Mouse (Mus musculus) layer of hippocampus, adult 9-10 months (tissue): ENCODE results near the gene Nop56.

ENCODE experiments used
- DNase-seq: peaks from one replicate; pipeline ENCODE4 v3.0.0; 2022; ENCODE audit warnings: low spot score

Nop56 gene

GRCm38 (mm10) chr2:130274149-130274861 is at the start of gene Nop56:
Nop56 (plus strand) TSS chr2:130274430.
- peak; percentile 99 for DNase-seq

- DNase-seq, result peak; percentile 29
These were observed 27.3 kb upstream of the Nop56 start for GRCm38 (mm10) chr2:130246912-130247311.

DNA sequence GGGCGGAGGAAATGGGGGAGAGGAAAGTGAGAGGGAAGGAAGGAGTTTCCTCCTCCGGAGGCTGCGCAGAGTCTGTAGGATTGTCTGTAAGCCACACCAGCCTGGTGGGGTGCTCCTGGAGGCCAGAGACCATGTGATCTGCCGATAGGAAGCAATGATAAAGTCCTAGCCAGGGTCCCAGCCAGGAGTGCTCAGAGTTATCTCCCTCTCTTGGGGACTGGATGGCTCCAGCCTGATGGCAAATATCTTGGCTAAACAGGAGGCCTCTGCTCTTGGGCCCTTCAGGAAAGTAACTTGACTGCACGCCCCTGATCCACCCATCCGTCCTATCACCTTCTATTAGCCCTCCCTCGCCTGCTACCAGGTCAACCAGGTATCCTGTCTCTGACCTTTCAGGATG is 26.0 kb upstream of the Nop56 start:
- DNase-seq, result no peak

GRCm38 (mm10) chr2:130256762-130257161 is 17.5 kb upstream of the Nop56 start:
- no peak for DNase-seq

DNA sequence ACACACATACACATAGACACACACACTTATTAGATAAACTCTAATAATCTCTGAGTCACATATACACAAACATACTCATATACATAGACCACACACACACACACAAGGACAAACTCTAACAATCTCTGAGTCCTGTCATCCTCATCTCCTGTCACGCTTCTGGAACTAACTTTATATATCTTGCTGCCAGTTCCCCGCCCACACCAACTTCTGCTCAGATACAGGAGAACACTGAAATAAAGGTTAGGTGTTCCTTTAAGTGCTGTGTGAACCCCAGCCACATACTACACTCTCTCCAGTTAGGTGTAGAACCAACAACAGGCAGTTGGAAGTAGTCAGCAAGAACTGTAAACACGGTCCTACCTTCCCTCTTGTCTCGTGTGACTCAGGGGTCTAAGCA is 13.4 kb upstream of the Nop56 start:
- DNase-seq, result no peak

- no peak for DNase-seq
These were observed 12.3 kb upstream of the Nop56 start for GRCm38 (mm10) chr2:130261914-130262313.

DNA sequence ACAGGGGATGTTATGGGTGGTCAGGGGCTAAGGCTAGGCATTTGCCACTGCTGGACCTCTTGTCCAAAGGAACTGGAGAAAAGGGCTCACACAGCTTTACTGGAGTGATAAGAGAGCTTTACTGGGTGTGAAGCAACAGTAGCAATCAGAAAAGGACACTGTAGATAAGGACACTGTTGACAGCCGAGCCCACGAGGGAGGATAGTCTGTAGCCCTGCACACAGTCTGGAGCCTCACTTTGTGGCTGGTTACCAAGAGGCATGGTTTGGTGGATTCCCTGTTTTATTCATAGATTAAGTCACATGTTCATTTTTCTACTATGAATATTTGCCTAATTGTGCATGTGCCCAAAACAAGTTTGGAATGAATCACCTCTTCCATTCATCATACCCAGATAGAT is 11.8 kb upstream of the Nop56 start:
- no peak for DNase-seq

- no peak for DNase-seq
These were observed 8.7 kb upstream of the Nop56 start for GRCm38 (mm10) chr2:130265520-130265919.

DNA sequence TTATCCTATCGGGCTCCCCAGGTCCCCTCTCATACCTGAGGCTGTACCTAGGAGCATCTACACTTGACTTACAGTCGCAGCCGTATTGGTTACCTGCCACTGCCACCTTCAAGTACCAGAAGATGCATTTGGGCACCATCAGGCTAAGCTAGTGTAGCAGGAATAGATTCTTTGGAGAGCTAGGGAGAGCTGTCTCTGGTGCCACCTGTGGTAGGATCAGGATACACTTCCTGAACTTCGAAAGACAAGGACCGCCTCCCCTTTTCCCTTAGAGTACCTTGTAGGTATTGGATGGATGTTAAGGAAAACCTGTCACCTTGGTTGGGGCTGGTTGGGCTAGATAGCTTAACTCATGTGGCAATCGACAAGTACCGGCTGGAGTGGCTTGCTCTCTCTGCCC is 6.2 kb upstream of the Nop56 start:
- no peak for DNase-seq

DNA sequence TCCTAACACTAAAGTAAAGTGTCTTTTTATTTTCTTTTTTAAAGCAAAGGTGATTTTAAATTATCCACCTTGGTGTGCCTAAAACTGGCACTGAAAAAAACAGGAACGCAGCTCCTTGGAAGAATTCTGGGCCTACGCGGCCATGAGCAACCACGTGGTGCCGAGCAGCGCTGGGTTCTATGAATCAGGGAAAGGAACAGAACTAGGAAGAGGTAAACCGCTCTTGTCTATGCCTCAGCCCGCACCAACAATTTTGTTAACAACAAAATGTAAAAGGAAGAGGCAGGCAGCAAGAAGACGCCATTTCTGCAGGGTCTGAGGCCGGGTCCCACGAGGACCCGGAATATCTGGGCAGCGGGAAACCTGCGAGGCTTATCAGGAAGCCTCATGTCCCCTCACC is 498 bp upstream of the Nop56 start:
- no peak for DNase-seq

DNA sequence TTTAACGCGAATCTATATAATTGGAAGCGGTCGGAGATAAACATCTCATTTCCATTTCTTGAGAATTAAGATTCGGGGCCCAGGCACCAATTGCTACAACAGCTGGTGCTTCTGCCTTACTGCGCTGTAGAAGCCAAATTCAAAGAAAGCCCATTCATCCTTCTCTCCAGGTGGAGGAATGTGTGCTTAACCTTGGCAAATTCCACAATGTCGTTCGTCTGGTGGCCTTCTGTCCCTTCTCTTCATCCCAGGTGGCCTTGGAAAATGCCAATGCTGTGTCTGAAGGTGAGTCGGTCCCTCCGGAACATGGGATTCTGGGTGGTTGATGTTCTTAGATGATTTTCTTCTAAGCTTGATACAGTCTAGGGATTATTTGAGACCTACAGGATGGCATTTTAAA is 632 bp downstream of the Nop56 start:
- no peak for DNase-seq

- DNase-seq, result no peak
These were observed 1.4 kb downstream of the Nop56 start for GRCm38 (mm10) chr2:130275649-130276048.

DNA sequence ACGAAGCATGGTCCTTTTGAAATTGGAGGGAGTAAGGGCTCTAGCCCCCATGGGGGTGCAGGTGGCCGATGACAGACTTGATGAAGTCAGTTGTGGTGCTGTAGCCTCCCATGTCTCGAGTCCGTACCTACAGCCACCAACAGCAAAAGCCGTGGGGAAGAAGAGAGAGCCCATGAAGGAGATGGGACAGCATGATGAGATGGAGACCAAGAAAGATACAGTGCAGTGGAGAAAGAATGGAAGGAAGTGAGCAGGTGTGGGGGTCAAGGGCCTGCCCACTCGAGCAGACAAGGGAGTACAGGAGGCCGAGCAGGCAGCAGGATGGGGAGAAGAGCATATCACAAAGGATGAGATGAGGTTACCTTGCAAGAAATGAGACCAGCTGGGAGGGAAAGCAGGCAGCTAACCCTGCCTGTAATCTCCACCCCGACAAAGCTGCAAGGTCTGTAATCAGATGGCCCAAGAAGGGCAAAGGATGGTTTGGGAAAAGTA is 5.4 kb downstream of the Nop56 start:
- no peak for DNase-seq

GRCm38 (mm10) chr2:130280224-130280623 is 6.0 kb downstream of the Nop56 start:
- DNase-seq, result no peak

- DNase-seq, result peak; percentile 48
These were observed 6.6 kb downstream of the Nop56 start for GRCm38 (mm10) chr2:130280818-130281217.

- DNase-seq, result peak; percentile 47
These were observed 9.8 kb downstream of the Nop56 start, which contains the start of gene Idh3b for GRCm38 (mm10) chr2:130283854-130284654. Idh3b (minus strand) TSS chr2:130284547.

GRCm38 (mm10) chr2:130289086-130289485 is 14.9 kb downstream of the Nop56 start:
- DNase-seq, result no peak

DNA sequence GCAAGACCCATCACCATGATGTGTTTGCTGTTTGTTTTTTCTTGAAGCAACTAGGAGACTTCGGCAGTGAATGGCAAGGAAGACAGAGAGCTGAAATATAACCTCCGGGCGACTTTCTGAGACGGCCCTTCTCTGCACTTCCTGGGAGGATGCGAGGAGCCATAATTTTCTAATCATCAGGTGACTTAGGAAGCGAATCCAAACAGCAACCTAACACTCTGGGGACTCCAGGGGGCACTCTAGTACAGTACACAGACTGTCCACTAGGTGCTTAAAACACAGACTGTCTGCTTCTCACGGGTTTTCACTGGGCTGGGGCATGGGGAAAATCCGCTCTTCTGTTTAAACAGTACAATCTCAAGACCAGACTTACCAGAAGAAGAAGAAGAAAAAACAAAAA is 17.2 kb downstream of the Nop56 start:
- DNase-seq, result peak; percentile 74

DNA sequence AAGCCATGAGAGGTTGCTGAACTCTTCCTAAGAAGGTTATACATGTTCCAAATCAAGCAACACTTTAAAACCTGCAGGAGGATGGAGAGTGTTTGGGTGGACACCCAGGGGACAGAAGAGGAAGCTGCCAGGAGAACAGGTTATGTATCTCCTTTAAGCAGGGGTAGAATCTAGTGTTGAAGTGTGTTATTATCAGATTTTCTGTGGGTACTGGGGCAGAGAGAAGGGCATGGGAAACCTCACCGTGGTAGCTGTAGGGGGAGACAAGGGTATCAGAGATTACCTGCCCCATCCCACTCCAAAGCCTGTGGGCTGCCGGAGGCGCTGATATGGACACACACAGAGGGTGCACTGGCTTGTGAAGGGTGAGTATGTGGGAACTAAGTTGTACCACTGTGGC is 18.8 kb downstream of the Nop56 start:
- DNase-seq, result no peak

DNA sequence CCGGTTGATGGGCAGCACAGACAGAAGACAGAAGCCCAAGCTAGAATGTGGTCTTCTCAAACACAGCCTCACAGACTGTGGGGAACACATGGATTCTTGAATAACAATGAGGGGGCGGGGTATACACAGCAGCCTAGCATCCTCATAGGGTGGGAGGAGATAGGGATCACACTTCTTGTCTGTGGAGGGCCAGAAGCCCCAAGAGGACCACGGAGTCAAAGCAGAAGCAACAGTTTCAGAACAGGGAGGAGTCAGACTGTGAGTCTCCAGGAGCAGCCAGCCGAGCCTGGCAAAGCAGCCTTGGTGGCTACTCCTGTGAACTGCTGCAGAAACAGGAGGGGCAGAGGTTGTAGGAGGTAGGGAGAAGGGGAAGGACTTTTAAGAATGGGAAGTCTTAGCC is 19.3 kb downstream of the Nop56 start:
- DNase-seq, result no peak

DNA sequence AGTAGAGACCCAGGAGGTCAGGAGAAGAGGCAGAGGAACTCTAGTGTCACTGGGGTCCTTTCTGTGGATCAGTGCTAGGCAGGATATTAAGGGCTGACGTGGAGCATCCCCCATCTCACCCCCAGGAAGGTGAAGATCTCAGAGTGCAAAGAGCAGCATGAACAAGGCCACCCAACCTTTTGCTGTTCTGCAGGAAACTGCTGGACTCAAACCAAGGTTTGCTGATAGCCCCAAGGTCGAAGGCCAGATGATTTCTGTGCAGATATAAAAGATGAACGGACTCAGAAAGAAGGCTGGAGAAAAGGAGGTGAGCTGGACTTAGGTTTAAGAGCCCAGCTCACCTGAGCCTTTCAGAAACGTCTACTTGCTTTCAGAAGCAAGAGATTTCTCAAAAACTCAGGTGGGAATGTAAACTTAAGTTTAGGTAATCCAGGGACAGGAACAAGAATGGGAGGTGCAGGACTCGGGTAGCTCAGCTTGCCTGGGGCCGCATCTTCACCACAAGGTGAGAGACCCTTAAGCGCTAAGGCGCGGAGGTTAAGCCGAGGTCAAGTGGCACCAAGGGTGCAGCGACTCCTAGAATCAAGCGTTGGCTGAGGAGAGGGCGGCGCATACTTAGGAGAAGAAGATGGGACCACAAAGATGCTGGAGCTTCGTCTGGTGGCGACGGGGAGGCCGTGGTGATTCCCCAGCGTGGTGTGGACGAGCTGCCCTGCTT is 20.1 kb downstream of the Nop56 start:
- DNase-seq, result no peak

GRCm38 (mm10) chr2:130294936-130295277 is 20.7 kb downstream of the Nop56 start, which contains the start of gene Ebf4:
Ebf4 (plus strand) TSS chr2:130295169.
- DNase-seq, result no peak
